Mouse (Mus musculus) liver, embryonic 14.5 days (tissue): Measurements from ENCODE around the gene Alkbh1. TPM values are rescaled to one million over a fixed set of nuclear protein-coding genes. Genes with fewer than 3 reads are reported as not detected.

Experiments
- ATAC-seq: fragments of 200-750 bp; cut with Nextera tagmentation; 2 replicates; pipeline ENCODE4 v1.8.0; 2017; ENCODE audit warnings: moderate number of reproducible peaks, mild to moderate bottlenecking, moderate library complexity; ENCODE audit not compliant: insufficient read depth
- DNase-seq, 3 experiments: peaks; one replicate each; pipeline ENCODE4 v3.0.0-alpha.2; 2012 to 2013; ENCODE audit warnings: low read depth in 3 of 3, low spot score in 3 of 3
- H3K27ac ChIP-seq: fragments of 300-500 bp; sonication (generic); 2 replicates; pipeline ENCODE4 v1.5.1; 2014; ENCODE audit warnings: moderate library complexity, mild to moderate bottlenecking, control low read depth, inconsistent platforms
- H3K27me3 ChIP-seq: fragments of 300-500 bp; sonication (generic); 2 replicates; pipeline ENCODE4 v1.6.1; 2014; ENCODE audit warnings: mild to moderate bottlenecking, low read length, moderate library complexity; ENCODE audit not compliant: control insufficient read depth, insufficient read depth
- H3K36me3 ChIP-seq: fragments of 300-500 bp; sonication (generic); replicated peaks from 2 replicates; pipeline ENCODE4 v1.6.1; 2014; ENCODE audit warnings: low read depth; ENCODE audit not compliant: control insufficient read depth, insufficient read depth
- H3K4me1 ChIP-seq, 2 experiments: fragments of 200-500 bp in 1 of 2; fragments of 300-500 bp in 1 of 2; sonication (generic) in 1 of 2; replicated peaks; 2 replicates each; pipeline ENCODE4 v1.6.1; 2012 to 2014; ENCODE audit warnings: antibody characterized with exemption in 1 of 2, inconsistent platforms in 1 of 2, low read length in 1 of 2; ENCODE audit not compliant: control insufficient read depth in 2 of 2, insufficient read depth in 2 of 2
- H3K4me2 ChIP-seq: fragments of 300-500 bp; sonication (generic); 2 replicates; pipeline ENCODE4 v1.6.1; 2014; ENCODE audit warnings: low read depth, mild to moderate bottlenecking, control low read depth, moderate library complexity
- H3K4me3 ChIP-seq, 2 experiments: fragments of 200-500 bp in 1 of 2; fragments of 300-500 bp in 1 of 2; sonication (generic) in 1 of 2; 2 replicates each; pipeline ENCODE4 v1.5.1; 2012 to 2014; ENCODE audit warnings: low read depth in 2 of 2, low read length in 2 of 2, mild to moderate bottlenecking in 2 of 2, control low read depth in 1 of 2, inconsistent platforms in 1 of 2, moderate library complexity in 1 of 2; ENCODE audit not compliant: insufficient read depth in 1 of 2
- H3K9ac ChIP-seq: fragments of 300-500 bp; sonication (generic); replicated peaks from 2 replicates; pipeline ENCODE4 v1.6.1; 2014; ENCODE audit warnings: mild to moderate bottlenecking, control low read depth, moderate library complexity
- H3K9me3 ChIP-seq: fragments of 300-500 bp; sonication (generic); 2 replicates; pipeline ENCODE4 v1.6.1; 2016; ENCODE audit warnings: low read length, mixed read lengths; ENCODE audit not compliant: control insufficient read depth
- CTCF ChIP-seq: IDR thresholded peaks from 2 replicates; pipeline ENCODE4 v1.5.1; 2016; ENCODE audit warnings: antibody characterized with exemption, low read depth, control low read depth
- EP300 ChIP-seq: IDR thresholded peaks from 2 replicates; pipeline ENCODE4 v1.6.1; 2016; ENCODE audit warnings: antibody characterized with exemption, low read depth
- WGBS: fragments of 180-500 bp; shearing (Covaris S2); extraction: QIAGEN DNeasy Blood & Tissue Kit; methylation state at CpG from one replicate; pipeline ENCODE4 v1.1.7; 2014; ENCODE audit not compliant: insufficient replicate concordance; 5-methylcytosine and 5-hydroxymethylcytosine counted together
- polyA plus RNA-seq, 2 experiments: library from polyadenylated mRNA; depleted of rRNA in 1 of 2; stranded (reverse) in 1 of 2; unstranded in 1 of 2; fragments of >200 nt; fragmentation: Nextera tagmentation in 1 of 2; extraction: Ambion mirVana in 1 of 2; gene quantifications; 2 replicates each; pipeline versions ENCODE4 v1.2.1 to v1.2.3; 2012 to 2014

Gene Alkbh1
- polyA plus RNA-seq, 2 experiments = 10.4 to 16.3 TPM

GRCm38 (mm10) chr12:87443115-87443699 is 610 bp downstream of the Alkbh1 start:
- Histone ChIP-seq H3K9ac (peak overlapping the region; percentile 96), H3K27me3 (no peaks in the 10 kb centered on the region), H3K4me1 (peaks cover 12 to 13% of the 10 kb centered on the region in 2 experiments), H3K36me3 (peaks cover 42% of the 10 kb centered on the region), H3K4me2 (peak overlapping the region; percentile 74), H3K9me3 (no peaks in the 10 kb centered on the region), H3K27ac (peak overlapping the region; percentile 40), H3K4me3 (peak overlapping the region; percentile 89 to 99)
- TF ChIP-seq CTCF = no peak
- no peak for TF ChIP-seq EP300
- ATAC-seq (peak; percentile 71), DNase-seq (no peak)
- under 1% methylated on average over 33 of the region's 33 CpGs for WGBS

- no peak for ATAC-seq
- WGBS = 9% methylated on average over 12 of the region's 12 CpGs
- no peak for TF ChIP-seq EP300
- no peak for TF ChIP-seq CTCF
- Histone ChIP-seq H3K4me2 (peak overlapping the region; percentile 74), H3K27me3 (no peaks in the 10 kb centered on the region), H3K9ac (peak overlapping the region; percentile 96), H3K9me3 (no peaks in the 10 kb centered on the region), H3K4me1 (peaks cover 12 to 13% of the 10 kb centered on the region in 2 experiments), H3K4me3 (peak overlapping the region; percentile 89 to 99), H3K27ac (peak overlapping the region; percentile 8), H3K36me3 (peaks cover 44% of the 10 kb centered on the region)
- DNase-seq = peak in 1 of 3 experiments; percentile 26
Observed at GRCm38 (mm10) chr12:87442177-87443114, 1.4 kb downstream of the Alkbh1 start.

- 81% methylated on average over 8 of the region's 8 CpGs for WGBS
Observed at GRCm38 (mm10) chr12:87428885-87429284, 14.9 kb downstream of the Alkbh1 start.

GRCm38 (mm10) chr12:87428295-87428694 is 15.5 kb downstream of the Alkbh1 start:
- H3K27me3 ChIP-seq = no peaks in the 10 kb centered on the region
- no peaks in the 10 kb centered on the region for H3K9me3 ChIP-seq
- peaks cover 63% of the 10 kb centered on the region for H3K36me3 ChIP-seq
- DNase-seq (no peak), ATAC-seq (no peak)
- TF ChIP-seq CTCF (no peak), EP300 (no peak)
- H3K9ac ChIP-seq = no peak overlapping the region
- no peaks in the 10 kb centered on the region for H3K4me1 ChIP-seq
- no peak overlapping the region for H3K4me2 ChIP-seq
- H3K27ac ChIP-seq = no peak overlapping the region
- H3K4me3 ChIP-seq = no peak overlapping the region
- WGBS = 89% methylated on average over 2 of the region's 2 CpGs

More at GRCm38 (mm10) chr12:87428885-87429284, 14.9 kb downstream of the Alkbh1 start:
- TF ChIP-seq CTCF (no peak), EP300 (no peak)
- Histone ChIP-seq H3K4me2 (no peak overlapping the region), H3K9ac (no peak overlapping the region), H3K4me3 (no peak overlapping the region), H3K9me3 (no peaks in the 10 kb centered on the region), H3K27ac (no peak overlapping the region), H3K27me3 (no peaks in the 10 kb centered on the region), H3K36me3 (peaks cover 69% of the 10 kb centered on the region), H3K4me1 (no peaks in the 10 kb centered on the region)
- no peak for DNase-seq
- no peak for ATAC-seq

- Histone ChIP-seq H3K4me3 (no peak overlapping the region), H3K4me1 (no peaks in the 10 kb centered on the region), H3K36me3 (peaks cover 47% of the 10 kb centered on the region), H3K9ac (no peak overlapping the region), H3K27me3 (no peaks in the 10 kb centered on the region), H3K4me2 (no peak overlapping the region), H3K27ac (no peak overlapping the region), H3K9me3 (no peaks in the 10 kb centered on the region)
- TF ChIP-seq CTCF (no peak), EP300 (no peak)
- WGBS = 81% methylated on average over 5 of the region's 5 CpGs
- no peak for ATAC-seq
- DNase-seq = no peak
Observed at GRCm38 (mm10) chr12:87426354-87427031, 17.3 kb downstream of the Alkbh1 start.
